Comparison of ENCODE assay signal across 12 mouse cellular contexts in genomic region chr5:143031193-143031592, GRCm38 (mm10).
DNase-seq lines count a peak whose midpoint lies in the region; ATAC-seq and TF ChIP-seq lines count a peak whose summit lies in the region.
"Had no signal": no experiment of that assay in that cellular context is flagged by ENCODE, and none has a peak within 500 bp of the region (broad histone marks: within the 10 kb centered on the region; RNA-seq: fewer than 3 reads in every experiment).

No protein-coding gene starts in this region.

- peaks cover 20% of the 10 kb centered on the region for H3K36me3 ChIP-seq in forebrain, embryonic 13.5 days (ENCODE audit: poor library complexity, severe bottlenecking)
- H3K36me3 ChIP-seq in forebrain, embryonic 15.5 days = peaks cover 16% of the 10 kb centered on the region
- H3K36me3 ChIP-seq in kidney, embryonic 15.5 days = peaks cover 37% of the 10 kb centered on the region
- peaks cover 38% of the 10 kb centered on the region for H3K36me3 ChIP-seq in midbrain, embryonic 10.5 days
- 0 out of 2 replicates have a peak, but pooled peaks cover 2% of the 10 kb centered on the region for H3K36me3 ChIP-seq in midbrain, embryonic 11.5 days (ENCODE audit: control insufficient read depth, insufficient read depth, low read length)
- peaks cover 2% of the 10 kb centered on the region; the same call in 1 of the 2 replicates for H3K36me3 ChIP-seq in stomach, postnatal 0 days (ENCODE audit: control insufficient read depth, insufficient read depth, low read length)

- TF ChIP-seq CTCF in stomach, postnatal 0 days (IDR thresholded peaks at IDR 0.05; ENCODE audit: low read depth) = no peak

- no peaks in the 10 kb centered on the region for H3K27me3 ChIP-seq in forebrain, embryonic 13.5 days
- H3K27me3 ChIP-seq in forebrain, embryonic 15.5 days = no peaks in the 10 kb centered on the region
- no peaks in the 10 kb centered on the region for H3K27me3 ChIP-seq in kidney, embryonic 15.5 days
- H3K27me3 ChIP-seq in midbrain, embryonic 10.5 days (ENCODE audit: low read depth, poor library complexity, severe bottlenecking) = no peaks in the 10 kb centered on the region
- no peaks in the 10 kb centered on the region for H3K27me3 ChIP-seq in midbrain, embryonic 11.5 days (ENCODE audit: control insufficient read depth, insufficient read depth, low read length)
- H3K27me3 ChIP-seq in stomach, postnatal 0 days (ENCODE audit: control insufficient read depth, insufficient read depth, low read length) = no peaks in the 10 kb centered on the region
- H3K27me3 ChIP-seq: heart, embryonic 12.5 days; liver, embryonic 15.5 days had no signal

- no peak overlapping the region for H3K9ac ChIP-seq in forebrain, embryonic 13.5 days
- no peak overlapping the region for H3K9ac ChIP-seq in forebrain, embryonic 15.5 days (replicated peaks)
- no peak overlapping the region for H3K9ac ChIP-seq in kidney, embryonic 15.5 days
- no peak overlapping the region for H3K9ac ChIP-seq in midbrain, embryonic 11.5 days (ENCODE audit: low read length)
- H3K9ac ChIP-seq in stomach, postnatal 0 days (ENCODE audit: low read length) = no peak overlapping the region
- H3K9ac ChIP-seq: heart, embryonic 12.5 days; liver, embryonic 15.5 days had no signal

- no peak for ATAC-seq in forebrain, embryonic 13.5 days
- no peak for ATAC-seq in forebrain, embryonic 15.5 days (replicated peaks)
- no peak for ATAC-seq in kidney, embryonic 15.5 days (replicated peaks; ENCODE audit: low FRiP score)
- ATAC-seq in midbrain, embryonic 11.5 days (ENCODE audit: low FRiP score) = no peak
- no peak for ATAC-seq in stomach, postnatal 0 days (ENCODE audit: low FRiP score, low TSS enrichment)

- no peak overlapping the region for H3K4me2 ChIP-seq in forebrain, embryonic 13.5 days
- no peak overlapping the region for H3K4me2 ChIP-seq in forebrain, embryonic 15.5 days (replicated peaks)
- no peak overlapping the region for H3K4me2 ChIP-seq in kidney, embryonic 15.5 days
- H3K4me2 ChIP-seq in midbrain, embryonic 11.5 days = no peak overlapping the region
- no peak overlapping the region for H3K4me2 ChIP-seq in stomach, postnatal 0 days (replicated peaks; ENCODE audit: low read depth)
- H3K4me2 ChIP-seq: heart, embryonic 12.5 days; liver, embryonic 15.5 days had no signal

- peak overlapping the region; percentile 8; the same call in 1 of the 2 replicates for H3K27ac ChIP-seq in forebrain, embryonic 13.5 days
- H3K27ac ChIP-seq in forebrain, embryonic 15.5 days (replicated peaks) = no peak overlapping the region
- peak overlapping the region; percentile 59 for H3K27ac ChIP-seq in kidney, embryonic 15.5 days
- H3K27ac ChIP-seq in midbrain, embryonic 10.5 days (replicated peaks) = peak overlapping the region; percentile 46; the same call in 1 of the 2 replicates
- H3K27ac ChIP-seq in midbrain, embryonic 11.5 days (ENCODE audit: low read depth, low read length) = no peak overlapping the region
- 0 out of 2 replicates have a peak overlapping the region, but pooled peaks have one; percentile 30 for H3K27ac ChIP-seq in stomach, postnatal 0 days (replicated peaks)
- H3K27ac ChIP-seq: liver, embryonic 15.5 days had no signal

- H3K4me3 ChIP-seq in forebrain, embryonic 13.5 days = no peak overlapping the region
- H3K4me3 ChIP-seq in forebrain, embryonic 15.5 days = no peak overlapping the region
- no peak overlapping the region for H3K4me3 ChIP-seq in kidney, embryonic 15.5 days (replicated peaks)
- no peak overlapping the region for H3K4me3 ChIP-seq in midbrain, embryonic 10.5 days
- no peak overlapping the region for H3K4me3 ChIP-seq in midbrain, embryonic 11.5 days (ENCODE audit: low read depth, low read length)
- no peak overlapping the region for H3K4me3 ChIP-seq in stomach, postnatal 0 days (ENCODE audit: low read depth, low read length)
- H3K4me3 ChIP-seq: erythroblast, embryonic 14.5 days; heart, embryonic 12.5 days; liver, embryonic 15.5 days had no signal

- WGBS in forebrain, embryonic 13.5 days = 35% methylated on average over 4 of the region's 4 CpGs
- WGBS in forebrain, embryonic 15.5 days = 26% methylated on average over 4 of the region's 4 CpGs
- WGBS in kidney, embryonic 15.5 days = 17% methylated on average over 4 of the region's 4 CpGs
- WGBS in midbrain, embryonic 10.5 days = 58% methylated on average over 4 of the region's 4 CpGs
- 59% methylated on average over 4 of the region's 4 CpGs for WGBS in midbrain, embryonic 11.5 days
- 28% methylated on average over 4 of the region's 4 CpGs for WGBS in stomach, postnatal 0 days

- TF ChIP-seq EP300 in stomach, postnatal 0 days (optimal IDR thresholded peaks at IDR 0.05) = no peak

- DNase-seq in kidney, adult 11 months = no peak
- DNase-seq in midbrain, embryonic 10.5 days (ENCODE audit: low spot score) = no peak
- no peak for DNase-seq in midbrain, embryonic 11.5 days (ENCODE audit: low spot score, missing footprints)
- no peak for DNase-seq in stomach, postnatal 0 days (ENCODE audit: low spot score)
- no peak for DNase-seq in left cerebral cortex, adult 9 months (ENCODE audit: low spot score in 2 of 2)
- DNase-seq: cerebellum, adult 18-20 months had no signal

- no peaks in the 10 kb centered on the region for H3K9me3 ChIP-seq in forebrain, embryonic 13.5 days (replicated peaks)
- no peaks in the 10 kb centered on the region for H3K9me3 ChIP-seq in forebrain, embryonic 15.5 days
- H3K9me3 ChIP-seq in kidney, embryonic 15.5 days (replicated peaks) = no peaks in the 10 kb centered on the region
- no peaks in the 10 kb centered on the region for H3K9me3 ChIP-seq in midbrain, embryonic 10.5 days (replicated peaks)
- no peaks in the 10 kb centered on the region for H3K9me3 ChIP-seq in midbrain, embryonic 11.5 days (ENCODE audit: control insufficient read depth, low read length)
- no peaks in the 10 kb centered on the region for H3K9me3 ChIP-seq in stomach, postnatal 0 days (ENCODE audit: control insufficient read depth, low read length)
- H3K9me3 ChIP-seq: heart, embryonic 12.5 days; liver, embryonic 15.5 days had no signal

- H3K4me1 ChIP-seq in forebrain, embryonic 13.5 days = peaks cover 13% of the 10 kb centered on the region
- no peaks in the 10 kb centered on the region; the same call in 1 of the 2 replicates for H3K4me1 ChIP-seq in forebrain, embryonic 15.5 days
- H3K4me1 ChIP-seq in kidney, embryonic 15.5 days = peaks cover 24% of the 10 kb centered on the region
- H3K4me1 ChIP-seq in midbrain, embryonic 10.5 days = peaks cover 23% of the 10 kb centered on the region
- H3K4me1 ChIP-seq in midbrain, embryonic 11.5 days (ENCODE audit: control insufficient read depth, insufficient read depth, low read length) = no peaks in the 10 kb centered on the region
- H3K4me1 ChIP-seq in stomach, postnatal 0 days (replicated peaks; ENCODE audit: control insufficient read depth, insufficient read depth) = no peaks in the 10 kb centered on the region

Comparison
In these comparisons a context has a peak if more than half of its experiments do, and no peak if none do; other contexts are left out.
1. H3K27ac ChIP-seq: peak in forebrain, embryonic 13.5 days (single experiment), kidney, embryonic 15.5 days (single experiment), midbrain, embryonic 10.5 days (single experiment) and stomach, postnatal 0 days (single experiment); none in forebrain, embryonic 15.5 days (single experiment) and midbrain, embryonic 11.5 days (single experiment).